Mouse (Mus musculus) midbrain, embryonic 11.5 days (tissue): ENCODE measurements around the gene Dqx1. TPM values are rescaled to one million over a fixed set of nuclear protein-coding genes. Genes with fewer than 3 reads are reported as not detected.

ENCODE experiments used
- microRNA counts: library from miRNA; unstranded; fragments of <30 nt; microRNA quantifications from one replicate; lab custom pipeline; 2015
- microRNA-seq: library from miRNA; unstranded; fragments of <30 nt; microRNA quantifications from one replicate; pipeline ENCODE4, GENCODE M21; 2017
- polyA plus RNA-seq: library from polyadenylated mRNA; unstranded; fragments of >200 nt; fragmentation: Nextera tagmentation; extraction: Ambion mirVana; gene quantifications from 2 replicates; pipeline ENCODE4 v1.2.1, GENCODE M21; 2014

The Dqx1 gene
- polyA plus RNA-seq, 1 experiment from 2014 or later = 0.68 TPM

MicroRNAs encoded within 50 kb of the gene (microRNA counts, 519-probe panel; counts per million panel counts)
- microRNA mmu-miR-3470a+mmu-miR-3470b (lab: Ali Mortazavi, UCI) = not detected

Small RNAs within 50 kb of the gene (microRNA-seq; reads per million reads assigned to microRNA genes)
- gene Mir3470a = not detected
- gene Mir7040 = not detected

Other genes starting within 250 kb of the Dqx1 start
- gene Sema4f, start 118.1 kb upstream of the Dqx1 start, polyA plus RNA-seq = 0.91 and 1.1 TPM in 2 replicates
- 0.18 TPM in 1 of 2 replicates, not detected in the other for gene M1ap, start 110.9 kb upstream of the Dqx1 start, polyA plus RNA-seq
- 4.0 and 5.2 TPM in 2 replicates for gene Dok1, start 24.4 kb upstream of the Dqx1 start, polyA plus RNA-seq
- gene Loxl3, start 23.7 kb upstream of the Dqx1 start, polyA plus RNA-seq = 6.6 and 6.8 TPM in 2 replicates
- 109 and 111 TPM in 2 replicates for gene Aup1, start 3.3 kb upstream of the Dqx1 start, polyA plus RNA-seq
- 28.2 and 30.0 TPM in 2 replicates for gene Htra2, start 2.6 kb upstream of the Dqx1 start, polyA plus RNA-seq
- gene Tlx2, start 12.4 kb downstream of the Dqx1 start, polyA plus RNA-seq = not detected in 2 replicates
- 31.5 and 35.5 TPM in 2 replicates for gene Pcgf1, start 20.0 kb downstream of the Dqx1 start, polyA plus RNA-seq
- 0.44 TPM in 1 of 2 replicates, not detected in the other for gene Lbx2, start 28.5 kb downstream of the Dqx1 start, polyA plus RNA-seq
- 0.83 and 1.00 TPM in 2 replicates for gene Ccdc142, start 43.8 kb downstream of the Dqx1 start, polyA plus RNA-seq
- gene Gm42688, start 43.8 kb downstream of the Dqx1 start, polyA plus RNA-seq = 1.2 and 2.3 TPM in 2 replicates
- 120 and 130 TPM in 2 replicates for gene Mrpl53, start 51.2 kb downstream of the Dqx1 start, polyA plus RNA-seq
- 21.6 and 23.4 TPM in 2 replicates for gene Mogs, start 57.7 kb downstream of the Dqx1 start, polyA plus RNA-seq
- 134 and 153 TPM in 2 replicates for gene Wbp1, start 63.7 kb downstream of the Dqx1 start, polyA plus RNA-seq
- gene Ino80b, start 67.6 kb downstream of the Dqx1 start, polyA plus RNA-seq = 18.8 and 19.4 TPM in 2 replicates
- gene Rtkn, start 77.6 kb downstream of the Dqx1 start, polyA plus RNA-seq = 13.6 and 16.6 TPM in 2 replicates
- gene Wdr54, start 98.6 kb downstream of the Dqx1 start, polyA plus RNA-seq = 11.1 and 13.7 TPM in 2 replicates
- gene 1700003E16Rik, start 98.6 kb downstream of the Dqx1 start, polyA plus RNA-seq = 1.7 TPM in 2 replicates
- gene Dctn1, start 108.1 kb downstream of the Dqx1 start, polyA plus RNA-seq = 80.2 and 81.7 TPM in 2 replicates
- 0.52 and 0.68 TPM in 2 replicates for gene Slc4a5, start 162.0 kb downstream of the Dqx1 start, polyA plus RNA-seq